Mouse (Mus musculus) lung, postnatal 10 days (tissue): ENCODE results near the gene Bud13.

Source experiments
- DNase-seq: peaks from one replicate; pipeline ENCODE4 v3.0.0; 2021

The Bud13 gene

GRCm38 (mm10) chr9:46282631-46283436 lies at the start of gene Bud13:
Bud13 (plus strand) TSS chr9:46283008.
- DNase-seq: peak; percentile 96

GRCm38 (mm10) chr9:46235196-46235595 lies 47.6 kb upstream of the Bud13 start:
- DNase-seq: no peak

- no peak for DNase-seq
Measured at GRCm38 (mm10) chr9:46235596-46235648, 47.4 kb upstream of the Bud13 start, which contains the start of gene Apoc3. Apoc3 (minus strand) TSS chr9:46235636.

GRCm38 (mm10) chr9:46235649-46236048 lies 47.2 kb upstream of the Bud13 start:
- no peak for DNase-seq

- no peak for DNase-seq
Measured at GRCm38 (mm10) chr9:46238850-46239249, 44.0 kb upstream of the Bud13 start.

GRCm38 (mm10) chr9:46240526-46241153 lies 42.2 kb upstream of the Bud13 start, which contains the start of gene Apoa4:
Apoa4 (plus strand) TSS chr9:46240696.
- no peak for DNase-seq

- no peak for DNase-seq
Measured at GRCm38 (mm10) chr9:46241818-46242217, 41.0 kb upstream of the Bud13 start.

GRCm38 (mm10) chr9:46243122-46243521 lies 39.7 kb upstream of the Bud13 start:
- no peak for DNase-seq

- DNase-seq: no peak
Measured at GRCm38 (mm10) chr9:46243584-46243983, 39.2 kb upstream of the Bud13 start.

- DNase-seq: peak; percentile 81
Measured at GRCm38 (mm10) chr9:46246752-46247324, 36.0 kb upstream of the Bud13 start.

GRCm38 (mm10) chr9:46256177-46256576 lies 26.6 kb upstream of the Bud13 start:
- no peak for DNase-seq

- no peak for DNase-seq
Measured at GRCm38 (mm10) chr9:46256658-46257385, 26.0 kb upstream of the Bud13 start.

- peak; percentile 39 for DNase-seq
Measured at GRCm38 (mm10) chr9:46257546-46257945, 25.3 kb upstream of the Bud13 start.

- DNase-seq: no peak
Measured at GRCm38 (mm10) chr9:46259111-46259510, 23.7 kb upstream of the Bud13 start.

GRCm38 (mm10) chr9:46261131-46261530 lies 21.7 kb upstream of the Bud13 start:
- DNase-seq: no peak

GRCm38 (mm10) chr9:46268343-46268873 lies 14.4 kb upstream of the Bud13 start, which contains the start of gene Apoa5:
Apoa5 (plus strand) TSS chr9:46268633.
- no peak for DNase-seq

- DNase-seq: no peak
Measured at GRCm38 (mm10) chr9:46269125-46269524, 13.7 kb upstream of the Bud13 start.

GRCm38 (mm10) chr9:46270782-46271181 lies 12.0 kb upstream of the Bud13 start:
- DNase-seq: no peak

GRCm38 (mm10) chr9:46272070-46272469 lies 10.7 kb upstream of the Bud13 start:
- DNase-seq: no peak

- peak; percentile 94 for DNase-seq
Measured at GRCm38 (mm10) chr9:46272677-46273454, 9.9 kb upstream of the Bud13 start, which contains the start of gene Zpr1. Zpr1 (plus strand) TSS chr9:46273064.

GRCm38 (mm10) chr9:46274494-46274893 lies 8.3 kb upstream of the Bud13 start:
- no peak for DNase-seq

- no peak for DNase-seq
Measured at GRCm38 (mm10) chr9:46298381-46298780, 15.6 kb downstream of the Bud13 start.

GRCm38 (mm10) chr9:46302142-46302541 lies 19.3 kb downstream of the Bud13 start:
- peak; percentile 65 for DNase-seq
